Mouse (Mus musculus) gastrocnemius, postnatal 10 days (tissue): Measurements from ENCODE around the gene Tenm2. TPM values are rescaled to one million over a fixed set of nuclear protein-coding genes. Genes with fewer than 3 reads are reported as not detected.

Source experiments
- DNase-seq: peaks from one replicate; pipeline ENCODE4 v3.0.0; 2021; ENCODE audit warnings: mixed read lengths
- total RNA-seq, 2 experiments: library from RNA; stranded (reverse); gene quantifications; 2 replicates each; pipeline ENCODE4 v1.2.3; 2021

Tenm2 gene
- total RNA-seq, 2 experiments from 2014 or later, result 0.96 to 2.1 TPM

DNA sequence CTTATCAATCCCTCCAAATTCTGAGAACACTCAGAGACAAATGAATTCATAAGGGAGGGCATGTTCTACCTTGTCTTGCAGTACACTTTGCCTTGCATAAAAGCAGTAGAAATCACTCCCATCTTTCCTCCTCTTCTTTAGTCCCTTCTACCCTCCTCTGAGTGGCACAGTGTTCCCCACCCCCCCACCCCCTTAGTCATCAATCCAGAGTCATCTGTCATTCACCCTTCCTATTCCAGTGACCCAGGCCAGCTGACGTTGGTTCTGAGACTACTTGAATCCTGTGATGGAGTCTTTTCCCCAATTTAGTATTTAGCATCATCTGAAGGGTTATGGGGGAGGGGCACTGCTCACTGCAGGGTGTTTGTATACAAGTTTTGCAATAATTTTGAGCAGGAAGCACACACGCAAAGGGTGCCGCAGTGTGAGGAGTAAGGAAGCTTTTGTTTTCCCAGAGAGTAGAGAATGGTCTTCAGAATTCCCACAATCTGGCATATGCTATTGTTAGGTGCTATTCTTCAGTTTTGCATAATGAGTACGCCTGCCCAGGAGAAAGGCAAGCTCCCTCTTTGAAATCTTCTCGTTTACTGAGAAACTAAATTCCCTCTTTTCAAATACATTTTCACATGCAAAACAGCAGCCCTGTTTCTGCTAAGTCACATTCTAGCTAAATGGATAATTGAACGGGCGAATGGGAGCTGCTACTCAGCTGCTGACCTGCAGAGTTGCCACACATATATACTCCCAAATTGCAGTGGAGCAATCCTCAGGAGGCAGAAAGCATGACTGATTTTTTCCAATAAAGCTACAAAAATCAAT lies 1115.0 kb downstream of the Tenm2 start:
- DNase-seq, result no peak

DNA sequence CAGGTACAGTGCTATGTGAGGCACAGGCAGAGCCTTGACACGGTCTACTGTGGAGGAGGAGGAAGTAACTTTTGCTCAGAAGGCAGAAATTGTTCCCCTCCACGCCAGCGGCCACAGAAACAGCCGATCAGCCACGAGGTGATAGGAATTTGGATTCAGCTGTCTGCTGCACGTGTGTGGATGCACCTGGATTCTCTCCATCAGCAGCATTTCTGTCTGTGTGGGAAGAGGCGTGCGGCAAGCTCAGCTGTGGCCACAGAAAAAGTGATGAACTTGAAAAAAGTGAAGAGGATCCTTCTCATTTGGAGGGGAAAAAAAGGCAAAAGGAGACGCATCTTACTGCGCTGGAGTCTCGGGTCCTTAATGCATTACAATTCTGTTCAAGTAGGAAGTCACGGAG lies 1122.4 kb downstream of the Tenm2 start:
- no peak for DNase-seq

DNA sequence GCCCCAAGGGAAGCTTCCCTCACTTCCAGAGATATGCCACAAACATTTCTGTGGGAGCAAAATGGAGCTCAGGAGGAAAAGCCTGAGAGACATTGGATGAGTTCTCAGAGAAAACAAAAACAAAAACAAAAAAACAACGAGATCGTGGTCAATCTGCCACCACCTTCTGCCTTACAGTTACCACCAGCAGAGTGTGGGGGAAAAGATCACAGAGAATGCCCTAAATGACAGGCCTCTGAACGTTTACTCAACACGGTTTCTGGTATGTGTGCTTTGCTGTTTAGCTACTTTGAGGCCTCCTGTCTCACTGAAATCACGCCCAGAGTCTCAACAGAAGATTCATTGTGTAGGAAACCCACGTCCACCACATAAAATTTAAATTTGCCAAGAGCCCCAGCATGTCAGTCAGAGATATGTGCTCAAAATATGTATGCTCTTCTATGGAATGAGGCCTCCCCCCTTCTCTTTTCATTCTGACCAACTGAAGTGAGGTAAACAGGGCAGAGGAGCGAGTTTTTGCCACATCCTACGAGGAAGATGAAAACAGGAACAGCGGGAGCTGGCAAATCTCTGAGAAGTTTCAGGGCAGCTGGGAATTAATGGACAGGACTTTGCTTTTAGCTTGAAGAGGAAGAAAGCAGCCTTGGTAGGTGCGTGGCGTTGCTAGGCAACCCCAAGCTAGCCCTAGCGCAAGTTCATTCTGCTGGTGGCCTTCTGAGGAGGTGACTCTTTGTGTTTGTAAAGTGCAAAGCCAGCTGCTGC lies 1126.6 kb downstream of the Tenm2 start:
- DNase-seq, result no peak

DNA sequence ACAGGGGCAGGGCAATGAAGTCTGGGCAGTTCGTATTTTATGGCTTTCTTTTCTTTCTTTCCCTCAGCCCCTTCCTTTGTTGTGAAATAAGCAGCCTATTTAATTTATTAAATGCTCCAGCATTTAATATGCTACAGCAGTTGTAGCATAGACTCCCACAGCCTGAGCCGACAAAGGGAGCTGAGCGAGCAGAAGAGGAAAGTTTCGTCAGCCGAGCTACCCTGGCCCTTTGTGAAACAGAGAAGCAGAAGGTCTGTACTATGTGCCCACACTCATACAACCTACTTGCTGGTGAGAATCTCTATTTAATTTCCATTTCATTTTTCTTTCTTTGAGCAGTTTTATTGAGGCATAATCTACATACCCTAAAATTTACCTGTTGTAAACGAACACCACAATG lies 1127.9 kb downstream of the Tenm2 start:
- DNase-seq, result no peak

DNA sequence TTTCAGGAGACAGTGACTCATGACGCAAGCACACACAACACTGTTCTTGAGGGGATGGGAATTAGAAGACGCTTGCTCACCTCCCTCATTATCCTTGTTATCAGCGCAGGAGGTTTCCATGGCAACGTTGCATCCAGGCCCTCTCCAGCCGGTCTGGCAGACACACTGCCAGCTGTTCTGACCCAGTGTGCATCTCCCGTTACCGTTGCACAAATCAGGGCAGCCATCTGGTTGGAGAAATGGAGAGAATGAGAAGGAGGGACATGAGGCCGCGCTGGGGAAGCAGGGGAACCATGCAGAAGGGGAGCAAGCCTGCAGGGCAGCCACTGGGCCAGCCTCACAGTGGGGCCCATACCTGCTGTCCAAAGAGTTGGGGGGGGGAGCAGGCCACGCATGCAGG lies 1129.1 kb downstream of the Tenm2 start:
- DNase-seq, result no peak

DNA sequence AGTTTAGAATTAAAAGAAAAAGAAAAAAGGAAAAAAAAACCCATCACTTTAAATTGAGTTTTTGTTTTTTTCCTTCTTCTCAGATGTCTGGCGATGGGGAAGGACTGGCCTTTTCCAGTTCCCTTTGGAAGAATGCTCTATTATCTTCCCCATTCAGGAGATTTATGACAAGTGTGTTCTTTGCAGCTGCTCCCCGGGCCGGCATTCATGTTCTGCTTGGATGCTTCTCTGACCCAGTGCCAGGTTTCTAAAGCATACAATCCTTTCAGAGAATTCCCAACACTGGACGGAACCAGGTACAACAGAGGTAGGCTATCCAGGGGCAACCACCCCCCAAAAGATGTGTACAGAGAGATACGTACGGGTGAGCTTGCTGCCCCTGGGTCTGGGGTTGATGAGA lies 1132.2 kb downstream of the Tenm2 start:
- no peak for DNase-seq

DNA sequence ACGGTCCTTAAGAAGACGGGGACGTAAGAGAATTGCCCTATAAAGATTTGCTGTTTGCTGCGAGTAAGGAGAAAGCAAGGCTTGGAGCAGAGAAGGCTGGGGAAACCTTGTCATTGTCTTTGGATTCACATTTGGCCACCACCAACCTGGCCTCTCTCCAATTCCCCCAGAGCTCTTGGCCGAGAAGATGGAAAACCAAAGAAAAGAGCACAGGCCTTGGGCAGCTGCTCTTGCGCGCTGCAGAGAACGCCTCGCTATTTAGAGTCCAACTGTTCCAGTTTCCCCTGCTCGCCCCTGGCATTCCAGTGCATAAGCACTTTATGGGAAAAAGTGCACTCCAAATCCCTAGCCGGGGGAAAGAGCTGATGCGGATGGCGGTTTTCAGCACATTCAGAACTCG lies 1139.5 kb downstream of the Tenm2 start:
- peak; percentile 17 for DNase-seq

DNA sequence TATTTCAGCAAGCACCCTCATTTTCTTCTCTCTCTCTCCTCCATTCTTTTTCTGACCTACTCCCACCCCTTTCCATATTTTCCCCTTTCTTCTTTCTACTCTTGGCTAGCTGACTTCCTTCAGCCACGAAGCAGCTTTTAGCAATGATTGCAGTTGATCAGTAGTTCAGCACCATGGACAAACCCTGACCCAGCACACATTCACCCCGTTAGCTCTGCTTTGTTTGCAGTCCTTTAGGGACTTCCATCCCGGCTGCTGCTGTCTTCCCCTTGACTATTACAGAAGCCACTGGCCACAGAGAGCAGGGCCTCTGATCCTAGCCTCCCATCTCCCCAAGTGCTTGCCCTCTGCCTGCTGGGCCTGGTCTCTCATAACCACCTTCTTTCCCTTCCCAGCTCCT lies 1145.6 kb downstream of the Tenm2 start:
- DNase-seq, result no peak

DNA sequence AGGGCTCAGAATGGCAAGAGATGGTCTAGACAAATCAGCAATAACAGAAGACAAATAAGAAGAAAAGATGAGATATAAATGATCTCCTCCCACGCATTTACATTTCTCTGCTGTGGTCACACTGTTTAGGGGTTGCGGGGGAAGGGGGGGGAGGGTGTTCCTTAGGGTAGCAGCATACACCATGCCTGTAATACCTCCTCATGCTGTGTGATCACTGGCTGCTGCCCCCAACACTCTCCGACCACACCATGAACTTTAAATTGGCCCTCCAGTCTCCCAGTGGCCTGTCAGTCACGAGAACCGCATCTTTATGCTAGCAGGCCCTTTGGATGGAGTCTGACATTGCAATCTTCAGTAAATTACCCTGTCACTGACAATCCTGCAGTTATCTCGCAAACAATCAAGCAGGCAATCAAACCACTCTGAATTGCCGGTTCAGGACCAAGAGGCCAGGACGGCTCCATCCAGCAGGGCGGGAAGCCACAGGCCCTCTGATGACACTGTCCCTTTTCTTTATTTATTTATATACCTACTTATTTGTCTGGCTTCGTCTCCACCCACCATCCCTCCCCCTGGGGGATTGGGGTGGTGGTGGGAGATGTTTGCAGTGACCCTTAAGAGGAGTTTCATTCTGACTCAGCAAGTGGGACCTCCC lies 1154.2 kb downstream of the Tenm2 start:
- no peak for DNase-seq

DNA sequence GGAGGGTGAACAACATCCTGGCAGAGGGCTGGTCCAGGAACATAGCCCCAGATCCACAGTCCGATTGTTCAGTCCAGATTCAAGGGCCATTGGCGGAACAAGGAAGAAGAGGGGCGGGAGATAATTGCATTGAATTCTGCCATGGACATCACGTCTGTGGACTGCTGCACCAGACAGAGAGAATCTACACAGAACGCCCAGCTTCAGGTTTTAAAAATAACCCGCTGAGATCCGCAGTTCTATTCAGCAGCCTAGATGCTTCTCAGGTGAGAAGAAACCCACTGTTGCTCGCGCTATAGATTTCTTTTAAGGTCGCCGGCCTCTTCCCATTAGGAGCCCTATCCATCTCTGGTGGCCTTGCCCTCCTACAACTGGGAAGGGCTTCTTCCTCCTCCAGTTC lies 1155.0 kb downstream of the Tenm2 start:
- no peak for DNase-seq

DNA sequence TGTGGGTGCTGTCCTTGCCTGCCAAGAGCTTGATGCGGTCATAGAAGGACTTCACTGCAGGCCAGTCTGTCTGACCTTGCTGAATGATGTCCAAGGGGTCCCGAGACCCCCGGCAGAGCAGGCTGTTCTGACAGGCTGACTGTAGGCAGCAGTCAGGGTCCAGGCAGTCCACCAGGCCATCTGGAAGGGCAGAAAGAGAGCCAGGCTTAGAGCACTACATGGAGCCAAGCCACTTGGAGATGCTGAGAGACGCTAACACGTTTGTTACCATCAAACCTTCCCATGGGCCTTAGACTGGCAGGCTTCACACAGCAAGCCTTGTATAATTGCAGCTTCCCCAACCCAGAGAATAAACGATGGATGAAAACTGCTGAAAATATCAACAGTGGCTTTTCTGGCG lies 1157.4 kb downstream of the Tenm2 start:
- no peak for DNase-seq

DNA sequence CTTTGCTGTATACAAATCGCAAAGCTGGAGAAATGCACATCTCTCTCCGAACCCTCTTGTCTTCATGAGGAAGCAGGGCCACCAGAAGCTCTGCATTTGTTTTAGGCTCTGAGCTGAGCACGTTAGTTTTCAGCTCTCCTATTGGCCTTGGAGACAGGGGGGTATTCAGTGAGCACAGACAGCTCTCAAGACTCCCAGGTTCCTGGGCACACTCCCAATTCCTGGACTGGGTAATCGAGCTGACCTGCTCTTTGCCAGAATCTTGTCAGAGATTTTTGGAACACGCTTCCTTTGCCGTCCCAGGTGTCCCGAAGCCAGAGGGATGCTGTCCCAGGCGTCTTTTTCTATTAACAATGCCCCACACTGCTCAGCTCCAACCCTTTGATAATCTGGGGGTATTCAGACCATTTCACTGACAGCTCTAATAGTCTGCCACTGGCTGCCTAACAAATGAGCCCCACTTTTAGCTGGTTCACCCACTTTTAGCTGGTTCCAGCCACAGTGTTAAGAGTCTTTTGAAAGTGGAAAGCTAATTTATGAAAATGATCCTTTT lies 1161.7 kb downstream of the Tenm2 start:
- DNase-seq, result no peak

DNA sequence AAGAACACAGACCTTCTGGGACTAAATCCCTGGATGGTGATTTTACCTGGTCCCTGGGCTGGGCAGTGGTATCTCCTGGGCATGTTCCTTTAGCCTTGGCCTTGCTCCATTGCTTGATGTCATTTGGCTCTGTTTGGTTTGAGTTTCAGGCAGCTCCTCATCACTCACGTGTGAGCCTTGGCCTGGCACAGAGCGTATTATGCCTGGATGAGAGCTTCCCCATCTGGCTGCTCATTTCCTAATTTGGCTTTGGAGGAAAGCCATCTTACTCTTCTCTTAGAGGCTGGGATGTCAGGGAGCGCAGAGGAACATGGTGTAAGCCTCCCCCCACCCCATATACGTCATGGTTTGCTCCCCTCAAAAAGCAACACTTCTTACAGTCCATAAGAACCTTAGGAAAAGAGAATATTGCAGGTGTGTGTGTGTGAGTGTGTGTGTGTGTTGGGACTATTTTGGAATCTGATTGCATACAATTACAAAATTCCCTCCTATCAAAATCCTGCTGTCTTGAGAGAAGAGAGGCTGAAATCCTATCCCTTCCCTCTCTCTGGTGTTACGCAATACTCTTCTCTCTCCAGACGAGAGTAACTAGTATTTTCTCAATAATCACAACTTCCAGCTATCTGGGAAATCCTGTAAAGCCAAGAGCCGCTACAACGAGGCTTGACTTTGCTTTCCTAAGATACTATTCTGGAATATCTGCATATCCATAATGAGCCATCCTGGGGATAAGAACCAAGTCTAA lies 1162.5 kb downstream of the Tenm2 start:
- DNase-seq, result no peak

DNA sequence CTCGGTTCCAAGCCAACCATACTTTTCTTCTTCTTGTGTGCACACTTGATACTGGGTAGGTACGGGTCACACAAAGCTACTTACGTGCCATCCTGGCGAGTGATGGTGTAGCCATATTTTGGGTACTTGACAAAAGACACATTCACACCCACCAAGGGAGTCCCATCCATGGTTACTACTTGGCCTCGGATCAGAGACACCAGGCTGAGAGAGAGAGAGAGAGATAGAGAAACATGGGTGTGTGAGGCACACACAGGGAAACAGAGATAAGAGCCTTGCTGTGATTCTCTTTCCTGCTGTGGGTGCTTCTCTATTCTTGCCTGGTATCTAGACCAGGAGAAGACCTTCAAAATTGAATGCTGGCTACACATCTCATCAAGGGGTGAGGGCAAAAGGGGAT lies 1163.1 kb downstream of the Tenm2 start:
- DNase-seq, result no peak

DNA sequence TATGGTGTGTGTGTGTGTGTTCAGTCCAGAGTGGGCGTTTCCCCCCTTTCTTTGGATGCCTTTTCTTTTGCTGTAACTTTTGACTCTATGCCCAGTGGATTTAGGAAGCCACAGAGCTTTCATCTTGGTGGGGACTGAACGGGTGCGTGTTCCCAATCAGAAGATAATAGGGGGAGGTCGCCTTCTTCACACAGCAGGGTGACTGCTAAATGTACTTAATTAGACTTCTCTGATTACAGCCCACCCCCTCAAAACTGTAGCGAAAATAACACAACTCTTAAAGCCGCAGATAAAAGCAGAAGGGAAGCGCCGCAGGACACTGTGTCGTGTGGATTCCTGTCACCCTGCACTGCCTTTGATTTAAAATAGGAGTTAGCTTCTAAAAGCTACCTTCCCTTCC lies 1163.7 kb downstream of the Tenm2 start:
- DNase-seq, result no peak

DNA sequence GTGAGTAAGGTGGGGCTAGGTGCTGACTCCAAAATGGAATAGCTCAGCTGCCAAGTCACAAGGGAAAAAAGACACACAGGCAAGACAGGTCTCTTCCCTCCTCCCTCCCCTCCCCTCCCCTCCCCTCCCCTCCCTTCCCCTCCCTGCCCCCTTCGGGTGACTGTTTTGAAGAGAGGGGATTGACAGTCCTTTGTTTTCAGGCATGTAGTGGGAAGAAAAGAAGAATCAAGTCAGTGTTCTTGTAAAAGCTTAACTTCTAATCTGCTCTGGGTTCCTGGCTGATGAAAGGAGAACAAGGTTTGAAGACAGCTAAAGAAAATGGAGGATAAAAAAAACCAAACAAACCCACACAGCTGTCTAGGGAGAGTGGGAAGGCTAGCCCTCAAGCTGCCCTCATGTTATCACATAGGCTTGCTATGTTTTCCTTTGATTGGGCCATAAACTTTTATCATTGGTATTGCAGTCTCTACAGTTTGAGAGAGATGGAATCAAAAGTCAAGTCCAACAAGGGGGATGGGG lies 1176.4 kb downstream of the Tenm2 start:
- no peak for DNase-seq

DNA sequence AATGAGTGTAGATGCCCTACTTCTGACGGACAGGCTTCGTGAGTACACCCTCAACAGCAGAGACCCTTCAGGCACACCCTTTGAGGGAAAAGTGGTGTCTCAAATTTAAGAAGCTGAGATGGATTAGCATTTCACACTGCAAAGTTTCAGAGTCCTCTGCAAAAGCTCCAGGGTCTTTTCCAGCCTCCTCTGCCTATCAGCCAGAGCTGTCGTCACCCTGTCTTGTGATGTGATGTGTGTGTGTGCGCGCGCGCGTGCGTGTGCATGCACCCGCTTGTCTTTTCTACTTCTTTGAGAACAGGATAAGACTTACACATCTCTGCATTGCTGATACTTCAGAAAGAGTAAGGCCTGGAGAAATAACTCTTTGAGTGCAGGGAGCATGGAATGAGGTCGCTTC lies 1179.2 kb downstream of the Tenm2 start:
- no peak for DNase-seq

DNA sequence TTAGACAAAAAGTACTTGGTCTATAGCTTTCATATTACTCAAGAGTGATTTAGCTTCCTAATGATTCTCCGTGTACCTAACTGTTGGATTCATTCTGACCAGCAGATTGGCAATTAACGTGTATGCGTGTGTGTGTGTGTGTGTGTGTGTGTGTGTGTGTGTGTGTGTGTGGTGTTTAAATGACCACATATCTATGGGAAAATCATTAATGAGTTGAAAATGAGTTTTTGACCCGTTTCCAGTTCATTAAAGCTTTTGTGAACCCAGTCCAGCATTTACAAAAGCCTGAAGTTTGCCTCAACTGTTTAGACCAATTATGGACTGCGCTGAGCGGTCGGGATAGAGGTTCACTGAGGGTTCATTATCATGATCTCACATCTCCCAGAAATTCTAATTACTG lies 1181.4 kb downstream of the Tenm2 start:
- no peak for DNase-seq

DNA sequence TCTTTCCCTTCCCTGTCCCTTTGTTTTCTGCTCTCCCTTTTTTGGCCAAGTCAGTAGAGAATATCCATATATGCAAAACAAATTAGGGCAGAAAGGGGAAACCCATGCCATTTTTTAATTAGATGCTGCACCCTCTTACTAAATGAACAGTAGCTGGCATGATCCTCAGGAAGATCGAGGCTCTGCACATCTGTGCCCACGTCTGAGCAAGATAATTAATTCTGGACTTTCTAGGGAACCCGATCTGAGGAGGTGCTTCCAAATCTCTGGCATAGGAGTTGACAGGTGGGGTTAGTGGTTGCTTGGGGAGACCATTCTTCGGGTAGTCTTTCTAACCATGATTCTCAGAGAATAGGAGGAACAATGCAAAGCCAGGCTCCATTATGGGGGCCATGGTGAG lies 1182.3 kb downstream of the Tenm2 start:
- no peak for DNase-seq

DNA sequence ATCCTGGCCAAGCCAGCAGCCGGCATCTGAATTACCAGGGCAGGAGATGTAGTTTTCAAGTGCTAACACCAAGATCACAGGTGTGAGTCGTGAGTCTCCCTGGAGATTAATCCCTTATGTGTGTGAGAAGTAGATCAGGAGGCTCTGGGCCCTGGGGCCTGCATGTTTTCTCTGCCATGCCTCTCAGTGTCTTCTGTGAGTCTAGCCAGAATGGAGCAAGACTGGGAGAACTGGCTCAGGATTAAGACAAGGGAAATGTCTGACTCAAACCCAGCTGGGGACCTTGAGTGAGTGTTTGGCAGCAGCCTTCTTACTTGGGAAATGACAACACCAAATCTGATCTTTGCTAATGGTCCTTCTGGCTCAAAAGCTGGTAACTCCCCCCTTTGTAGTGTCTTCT lies 1183.2 kb downstream of the Tenm2 start:
- DNase-seq, result no peak

DNA sequence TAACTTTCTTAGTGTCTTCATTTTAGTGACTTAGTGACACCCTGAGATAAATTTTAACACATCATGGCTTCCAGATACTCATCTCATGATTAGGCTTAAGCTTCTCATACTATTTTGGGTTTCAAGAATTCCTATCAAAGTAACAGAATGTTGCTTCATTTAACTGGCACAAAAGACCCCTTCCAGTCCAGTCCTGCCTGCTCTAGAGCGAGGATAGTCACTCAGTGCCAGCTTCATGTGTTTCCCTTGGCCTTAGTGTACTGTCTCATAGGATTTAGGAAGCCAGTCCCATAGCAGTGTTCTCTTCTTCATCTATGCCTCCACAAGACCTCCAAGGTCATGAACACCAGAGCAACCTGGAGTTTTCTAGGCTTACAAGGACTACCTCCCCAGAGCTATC lies 1183.7 kb downstream of the Tenm2 start:
- DNase-seq, result no peak

DNA sequence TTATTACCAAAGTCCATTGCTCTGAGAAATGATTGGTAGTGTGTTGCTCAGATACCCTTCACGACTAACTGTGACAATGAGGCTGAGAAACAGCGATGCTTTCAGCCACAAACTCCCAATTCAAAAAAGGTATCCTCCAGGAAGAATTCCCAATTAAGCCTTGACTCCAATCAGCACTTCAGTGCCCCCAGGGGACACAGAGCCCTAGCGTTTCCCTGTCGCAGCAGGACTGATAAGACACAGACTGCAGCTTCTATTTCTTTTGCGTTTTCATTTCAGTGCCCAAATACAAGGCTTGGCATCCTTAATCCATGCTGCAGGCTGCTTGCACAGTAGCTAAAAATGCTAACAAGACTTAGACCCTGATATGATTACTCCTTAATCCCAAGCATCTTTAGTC lies 1186.2 kb downstream of the Tenm2 start:
- no peak for DNase-seq
